Mouse (Mus musculus): ENCODE measurements at regions not wholly inside any gene's neighbourhood (a gene's known extent, or its start where the extent isn't known, plus 50 kb on each side); places are given as distances from the start of the nearest gene placed in this dataset.
A peak's percentile ranks its signal among the peaks of the same experiment; 100 is the strongest.

GRCm38 (mm10) chr2:11362205-11362994 is 190.5 kb downstream of the Prkcq start:
- peak; percentile 94 to 95 for DNase-seq

GRCm38 (mm10) chr2:11359280-11359679 is 187.4 kb downstream of the Prkcq start:
- no peak for DNase-seq

- DNase-seq: no peak
Measured at GRCm38 (mm10) chr2:11356714-11357113, 184.8 kb downstream of the Prkcq start.

GRCm38 (mm10) chr2:11355594-11355993 is 183.7 kb downstream of the Prkcq start:
- peak in 1 of 2 experiments; percentile 21 for DNase-seq

Measured in cerebellum, postnatal 10 days (tissue).